Mouse (Mus musculus) hindbrain, embryonic 13.5 days (tissue): ENCODE measurements around the gene Dhx35. TPM values are rescaled to one million over a fixed set of nuclear protein-coding genes. Genes with fewer than 3 reads are reported as not detected.

Source experiments
- ATAC-seq: fragments of 200-750 bp; cut with Nextera tagmentation; 2 replicates; pipeline ENCODE4 v1.8.0; 2017; ENCODE audit warnings: moderate TSS enrichment; ENCODE audit not compliant: low FRiP score
- H3K27ac ChIP-seq: fragments of 300-500 bp; sonication (generic); 2 replicates; pipeline ENCODE4 v1.5.1; 2015; ENCODE audit warnings: inconsistent platforms, mild to moderate bottlenecking, moderate library complexity
- H3K27me3 ChIP-seq: fragments of 300-500 bp; sonication (generic); 2 replicates; pipeline ENCODE4 v1.6.1; 2015; ENCODE audit warnings: mild to moderate bottlenecking, inconsistent platforms
- H3K36me3 ChIP-seq: fragments of 300-500 bp; sonication (generic); 2 replicates; pipeline ENCODE4 v1.6.1; 2015; ENCODE audit warnings: mild to moderate bottlenecking, inconsistent platforms
- H3K4me1 ChIP-seq: fragments of 300-500 bp; sonication (generic); replicated peaks from 2 replicates; pipeline ENCODE4 v1.6.1; 2015; ENCODE audit warnings: inconsistent platforms
- H3K4me2 ChIP-seq: fragments of 300-500 bp; sonication (generic); 2 replicates; pipeline ENCODE4 v1.6.1; 2015; ENCODE audit warnings: inconsistent platforms, mild to moderate bottlenecking, moderate library complexity
- H3K4me3 ChIP-seq: fragments of 300-500 bp; sonication (generic); 2 replicates; pipeline ENCODE4 v1.5.1; 2015; ENCODE audit warnings: mild to moderate bottlenecking, inconsistent platforms
- H3K9ac ChIP-seq: fragments of 300-500 bp; sonication (generic); 2 replicates; pipeline ENCODE4 v1.6.1; 2015; ENCODE audit warnings: mild to moderate bottlenecking, inconsistent platforms
- H3K9me3 ChIP-seq: fragments of 300-500 bp; sonication (generic); 2 replicates; pipeline ENCODE4 v1.6.1; 2016; ENCODE audit warnings: inconsistent platforms
- WGBS: fragments of 180-500 bp; shearing (Covaris S2); methylation state at CpG from one replicate; pipeline ENCODE4 v1.1.7; 2015; 5-methylcytosine and 5-hydroxymethylcytosine counted together
- polyA plus RNA-seq: library from polyadenylated mRNA; unstranded; fragments of >200 nt; fragmentation: Nextera tagmentation; extraction: Ambion mirVana; gene quantifications from 2 replicates; pipeline ENCODE4 v1.2.1, GENCODE M21; 2015

Gene Dhx35
- 13.3 and 15.4 TPM in 2 replicates for polyA plus RNA-seq

DNA sequence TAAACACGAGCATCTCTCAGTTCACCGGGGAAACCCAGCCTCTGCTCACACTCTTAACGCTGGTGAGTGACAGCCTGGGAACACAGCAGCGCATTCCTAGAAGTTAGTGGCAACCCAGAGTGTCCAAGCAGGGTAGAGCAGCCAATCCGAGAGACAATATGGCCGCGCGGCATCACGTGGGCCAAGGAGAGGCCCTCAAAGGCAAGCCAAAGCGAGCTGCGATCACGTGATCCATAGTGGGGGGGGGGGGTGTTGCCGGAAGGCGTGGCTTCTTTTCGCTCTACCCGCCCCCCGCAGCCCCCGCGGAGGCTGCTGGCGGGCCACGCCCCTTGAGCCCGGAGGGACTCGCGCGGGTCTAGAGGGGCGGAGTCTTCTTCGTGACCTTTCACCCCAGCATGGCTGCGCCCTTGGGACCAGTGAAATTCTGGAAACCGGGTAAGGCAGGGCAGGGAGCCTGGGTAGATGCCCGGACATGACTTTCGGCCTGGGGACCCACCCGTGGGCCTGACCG is at the start of gene Dhx35:
Gene Dhx35 (plus strand): TSS at position 314 of the 511 bp plus-strand sequence.
- H3K9me3 ChIP-seq: no peaks in the 10 kb centered on the region
- H3K9ac ChIP-seq: peak within 1 kb of the TSS; percentile 82
- H3K4me1 ChIP-seq: peaks cover 26% of the 10 kb centered on the region
- H3K27me3 ChIP-seq: no peaks in the 10 kb centered on the region
- no peaks in the 10 kb centered on the region for H3K36me3 ChIP-seq
- H3K4me2 ChIP-seq: peak within 1 kb of the TSS; percentile 73
- under 1% methylated on average over 33 of the region's 33 CpGs for WGBS
- peak within 1 kb of the TSS; percentile 78 for H3K4me3 ChIP-seq
- H3K27ac ChIP-seq: peak within 1 kb of the TSS; percentile 87
- ATAC-seq: peak; percentile 99

GRCm38 (mm10) chr2:158745049-158745482 is 49.5 kb upstream of the Dhx35 start:
- Histone ChIP-seq H3K27me3 (no peaks in the 10 kb centered on the region), H3K4me1 (peaks cover 8% of the 10 kb centered on the region; the same call in 1 of the 2 replicates), H3K4me3 (no peak overlapping the region), H3K27ac (no peak overlapping the region), H3K4me2 (no peak overlapping the region), H3K36me3 (peaks cover 3% of the 10 kb centered on the region; the same call in 1 of the 2 replicates), H3K9ac (no peak overlapping the region), H3K9me3 (no peaks in the 10 kb centered on the region)
- no peak for ATAC-seq
- 16% methylated on average over 2 of the region's 2 CpGs for WGBS

- H3K4me2 ChIP-seq: no peak overlapping the region
- no peak overlapping the region for H3K4me3 ChIP-seq
- no peak overlapping the region for H3K9ac ChIP-seq
- H3K9me3 ChIP-seq: no peaks in the 10 kb centered on the region
- H3K27ac ChIP-seq: no peak overlapping the region
- H3K4me1 ChIP-seq: peaks cover 5% of the 10 kb centered on the region; the same call in 1 of the 2 replicates
- peaks cover 3% of the 10 kb centered on the region; the same call in 1 of the 2 replicates for H3K36me3 ChIP-seq
- no peak for ATAC-seq
- no peaks in the 10 kb centered on the region for H3K27me3 ChIP-seq
- 78% methylated on average over 11 of the region's 11 CpGs for WGBS
Observed at GRCm38 (mm10) chr2:158746164-158746563, 48.4 kb upstream of the Dhx35 start.

DNA sequence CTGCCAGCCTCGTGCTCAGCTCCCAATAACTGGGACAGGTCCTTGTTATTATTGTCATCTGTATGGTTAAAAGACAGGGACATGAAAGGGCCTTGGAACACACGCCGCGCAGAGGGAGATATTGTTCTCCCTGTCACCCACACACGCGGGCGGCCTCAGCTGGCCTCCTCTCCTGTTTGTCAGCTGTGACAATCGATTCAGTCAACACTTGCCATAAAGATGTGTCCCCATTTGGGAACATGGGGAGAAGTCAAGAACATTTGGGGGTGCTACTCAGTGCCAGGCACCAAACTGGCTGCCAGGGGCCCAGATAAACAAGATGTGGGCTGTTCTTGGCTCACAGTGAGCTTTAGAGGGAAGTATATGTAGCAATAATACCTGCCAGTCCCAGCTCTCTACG is 45.2 kb upstream of the Dhx35 start:
- H3K9ac ChIP-seq: no peak overlapping the region
- no peaks in the 10 kb centered on the region for H3K27me3 ChIP-seq
- 88% methylated on average over 9 of the region's 9 CpGs for whole genome bisulfite sequencing
- no peaks in the 10 kb centered on the region for H3K9me3 ChIP-seq
- H3K4me3 ChIP-seq: no peak overlapping the region
- H3K27ac ChIP-seq: no peak overlapping the region
- H3K4me1 ChIP-seq: no peaks in the 10 kb centered on the region
- ATAC-seq: no peak
- no peaks in the 10 kb centered on the region for H3K36me3 ChIP-seq
- no peak overlapping the region for H3K4me2 ChIP-seq

GRCm38 (mm10) chr2:158760231-158760630 is 34.4 kb upstream of the Dhx35 start:
- Histone ChIP-seq H3K9ac (no peak overlapping the region), H3K4me2 (no peak overlapping the region), H3K27ac (no peak overlapping the region), H3K36me3 (peaks cover 3% of the 10 kb centered on the region), H3K9me3 (no peaks in the 10 kb centered on the region), H3K4me1 (no peaks in the 10 kb centered on the region), H3K27me3 (no peaks in the 10 kb centered on the region), H3K4me3 (no peak overlapping the region)
- ATAC-seq: no peak
- 79% methylated on average over 2 of the region's 2 CpGs for WGBS

DNA sequence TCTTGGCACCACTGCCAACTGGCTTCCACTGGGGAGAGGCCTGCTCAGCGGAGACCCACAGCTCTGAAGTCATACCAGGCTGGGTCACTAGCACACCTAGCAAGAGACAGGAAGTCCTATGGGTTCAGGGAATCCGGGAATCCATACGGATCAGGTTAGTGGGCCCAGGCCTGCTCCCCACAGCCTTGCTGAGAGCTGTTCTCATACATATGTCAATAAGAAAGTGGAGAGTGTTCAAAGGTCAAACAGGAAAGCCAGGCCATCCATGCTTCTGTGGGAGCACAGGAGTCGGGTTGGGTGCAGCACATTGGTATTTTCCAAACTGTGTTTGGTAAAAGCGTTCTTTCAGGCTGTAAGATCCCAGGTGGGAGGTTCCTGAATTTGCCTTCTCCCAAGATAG is 32.3 kb upstream of the Dhx35 start:
- H3K4me2 ChIP-seq: no peak overlapping the region
- no peaks in the 10 kb centered on the region for H3K27me3 ChIP-seq
- no peak overlapping the region for H3K9ac ChIP-seq
- 85% methylated on average over 5 of the region's 5 CpGs for WGBS
- H3K4me3 ChIP-seq: no peak overlapping the region
- peaks cover 3% of the 10 kb centered on the region; the same call in 1 of the 2 replicates for H3K36me3 ChIP-seq
- H3K27ac ChIP-seq: no peak overlapping the region
- H3K9me3 ChIP-seq: no peaks in the 10 kb centered on the region
- ATAC-seq: no peak
- H3K4me1 ChIP-seq: peaks cover under 1% of the 10 kb centered on the region; the same call in 1 of the 2 replicates

DNA sequence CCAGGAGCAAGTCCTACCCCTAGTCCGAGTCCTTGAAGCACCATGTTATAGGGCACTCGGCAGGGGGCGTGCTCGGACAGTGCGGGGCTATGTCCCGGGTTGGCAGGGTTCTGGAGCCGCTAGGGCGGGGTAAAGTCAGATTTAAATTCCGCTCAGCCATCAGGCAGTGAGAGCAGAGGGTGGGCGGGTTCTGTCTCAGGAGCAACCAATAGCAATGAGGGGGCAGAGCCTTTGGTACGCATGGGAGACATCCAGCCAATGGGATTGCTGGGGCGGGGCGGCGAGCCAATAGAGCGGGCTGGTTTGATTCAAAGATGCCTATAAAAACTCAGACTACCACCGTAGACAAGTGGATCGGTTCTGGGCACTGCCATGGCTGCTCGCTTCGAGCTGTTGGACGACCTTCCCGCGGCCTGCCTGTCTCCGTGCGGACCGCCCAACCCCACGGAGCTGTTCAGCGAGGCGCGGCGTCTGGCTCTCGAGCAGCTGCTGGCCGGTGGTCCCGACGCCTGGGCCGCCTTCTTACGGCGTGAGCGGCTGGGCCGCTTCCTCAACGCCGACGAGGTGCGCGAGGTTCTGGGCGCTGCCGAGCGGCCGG is 26.8 kb upstream of the Dhx35 start, which contains the start of gene Fam83d:
Gene Fam83d (plus strand): TSS at position 352 of the 598 bp plus-strand sequence.
- Histone ChIP-seq H3K4me1 (peaks cover 46% of the 10 kb centered on the region), H3K9me3 (no peaks in the 10 kb centered on the region), H3K27me3 (no peaks in the 10 kb centered on the region), H3K4me2 (peak within 1 kb of the TSS; percentile 99), H3K36me3 (no peaks in the 10 kb centered on the region), H3K9ac (peak within 1 kb of the TSS; percentile 71), H3K27ac (no peak within 1 kb of the TSS), H3K4me3 (peak within 1 kb of the TSS; percentile 62)
- peak; percentile 99 for ATAC-seq
- WGBS: under 1% methylated on average over 48 of the region's 48 CpGs

- peak overlapping the region; percentile 62 for H3K4me3 ChIP-seq
- peak overlapping the region; percentile 71 for H3K9ac ChIP-seq
- no peak overlapping the region for H3K27ac ChIP-seq
- H3K4me1 ChIP-seq: peaks cover 46% of the 10 kb centered on the region
- ATAC-seq: peak; percentile 47
- no peaks in the 10 kb centered on the region for H3K36me3 ChIP-seq
- no peaks in the 10 kb centered on the region for H3K9me3 ChIP-seq
- H3K27me3 ChIP-seq: no peaks in the 10 kb centered on the region
- under 1% methylated on average over 37 of the region's 37 CpGs for WGBS
- H3K4me2 ChIP-seq: peak overlapping the region; percentile 99
Observed at GRCm38 (mm10) chr2:158768350-158768749, 26.3 kb upstream of the Dhx35 start.

- Histone ChIP-seq H3K9me3 (no peaks in the 10 kb centered on the region), H3K27me3 (no peaks in the 10 kb centered on the region), H3K27ac (no peak overlapping the region), H3K4me2 (peak overlapping the region; percentile 99), H3K4me1 (peaks cover 46% of the 10 kb centered on the region), H3K9ac (peak overlapping the region; percentile 71), H3K4me3 (peak overlapping the region; percentile 62), H3K36me3 (no peaks in the 10 kb centered on the region)
- ATAC-seq: no peak
- WGBS: 7% methylated on average over 5 of the region's 5 CpGs
Observed at GRCm38 (mm10) chr2:158768771-158769170, 25.8 kb upstream of the Dhx35 start.

DNA sequence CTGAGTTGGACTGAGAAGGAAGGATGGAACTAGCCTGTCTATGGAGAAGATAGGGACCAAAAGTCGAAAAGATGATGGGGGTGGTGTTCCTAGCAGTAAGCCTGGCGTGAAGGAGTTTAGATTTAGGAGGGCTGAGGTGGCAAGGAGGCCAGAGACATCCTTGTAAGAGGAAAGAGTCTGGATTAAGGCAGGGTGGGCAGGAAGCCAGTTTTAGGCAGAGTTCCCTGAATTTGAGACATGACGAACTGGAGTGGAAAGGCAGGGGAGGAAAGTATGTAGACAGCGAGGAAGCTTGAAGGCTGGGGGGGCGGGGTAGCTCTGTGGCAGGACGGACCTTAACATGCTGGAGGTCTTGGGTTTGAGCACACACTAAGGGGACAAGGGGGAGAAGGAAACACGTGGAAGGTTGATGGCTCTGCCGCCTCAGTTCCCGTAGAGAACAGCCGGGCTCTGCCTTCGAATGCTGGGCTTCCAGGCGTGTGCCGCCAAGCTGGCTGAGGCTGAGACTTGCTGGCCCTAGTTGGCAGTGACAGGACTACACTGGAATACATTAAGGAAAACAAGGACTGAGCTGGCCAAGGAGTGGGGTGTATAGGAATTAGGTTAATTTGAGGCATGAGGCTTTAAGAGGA is 24.4 kb upstream of the Dhx35 start:
- ATAC-seq: no peak
- Histone ChIP-seq H3K27ac (no peak overlapping the region), H3K4me1 (peaks cover 46% of the 10 kb centered on the region), H3K9ac (no peak overlapping the region; the same call in 1 of the 2 replicates), H3K9me3 (no peaks in the 10 kb centered on the region), H3K4me2 (peak overlapping the region; percentile 99), H3K36me3 (no peaks in the 10 kb centered on the region), H3K4me3 (peak overlapping the region; percentile 62; the same call in 1 of the 2 replicates), H3K27me3 (no peaks in the 10 kb centered on the region)
- 41% methylated on average over 13 of the region's 13 CpGs for WGBS

- Histone ChIP-seq H3K27ac (no peak overlapping the region), H3K36me3 (no peaks in the 10 kb centered on the region), H3K4me3 (no peak overlapping the region), H3K4me2 (no peak overlapping the region), H3K27me3 (no peaks in the 10 kb centered on the region), H3K9ac (no peak overlapping the region), H3K4me1 (peaks cover 46% of the 10 kb centered on the region), H3K9me3 (no peaks in the 10 kb centered on the region)
- ATAC-seq: no peak
- WGBS: 51% methylated on average over 11 of the region's 11 CpGs
Observed at GRCm38 (mm10) chr2:158771066-158771763, 23.4 kb upstream of the Dhx35 start.

GRCm38 (mm10) chr2:158772808-158773207 is 21.8 kb upstream of the Dhx35 start:
- no peaks in the 10 kb centered on the region for H3K9me3 ChIP-seq
- no peak overlapping the region for H3K9ac ChIP-seq
- peaks cover 57% of the 10 kb centered on the region for H3K4me1 ChIP-seq
- no peak for ATAC-seq
- H3K4me2 ChIP-seq: no peak overlapping the region
- H3K4me3 ChIP-seq: no peak overlapping the region
- no peaks in the 10 kb centered on the region for H3K36me3 ChIP-seq
- H3K27me3 ChIP-seq: no peaks in the 10 kb centered on the region
- no peak overlapping the region for H3K27ac ChIP-seq
- WGBS: 88% methylated on average over 13 of the region's 13 CpGs
